Mouse (Mus musculus) ES-Bruce4 (cell line): ENCODE results near the gene Magi2.

Experiments used
- EP300 ChIP-seq: IDR thresholded peaks from 2 replicates; pipeline ENCODE4 v1.6.1; 2011; ENCODE audit warnings: low read depth, low read length; ENCODE audit not compliant: insufficient read depth
- POLR2A ChIP-seq: IDR thresholded peaks from one replicate; pipeline ENCODE4 v1.8.1; 2011; ENCODE audit warnings: low read length; ENCODE audit not compliant: insufficient read depth

GRCm38 (mm10) chr5:20704886-20705285 lies 1478.0 kb downstream of the Magi2 start:
- TF ChIP-seq POLR2A (no peak), EP300 (no peak)
